Mouse (Mus musculus): ENCODE results near the gene Klhl7.
A peak's percentile ranks its signal among the peaks of the same experiment; 100 is the strongest.

Gene Klhl7

GRCm38 (mm10) chr5:24100106-24100809 is at the start of gene Klhl7:
Gene Klhl7 (plus strand): TSS chr5:24100605.
- DNase-seq (ENCODE audit: low read depth, low spot score): peak; percentile 78

GRCm38 (mm10) chr5:24051755-24052675 is 48.4 kb upstream of the Klhl7 start:
- DNase-seq (ENCODE audit: low read depth, low spot score): no peak

- DNase-seq (ENCODE audit: low read depth, low spot score): no peak
Measured at GRCm38 (mm10) chr5:24053245-24054190, 46.9 kb upstream of the Klhl7 start.

- DNase-seq (ENCODE audit: low read depth, low spot score): no peak
Measured at GRCm38 (mm10) chr5:24054382-24054781, 46.0 kb upstream of the Klhl7 start.

- DNase-seq (ENCODE audit: low read depth, low spot score): no peak
Measured at GRCm38 (mm10) chr5:24056865-24057264, 43.5 kb upstream of the Klhl7 start.

GRCm38 (mm10) chr5:24057592-24057991 is 42.8 kb upstream of the Klhl7 start:
- DNase-seq (ENCODE audit: low read depth, low spot score): no peak

- DNase-seq (ENCODE audit: low read depth, low spot score): no peak
Measured at GRCm38 (mm10) chr5:24060949-24061348, 39.5 kb upstream of the Klhl7 start.

- no peak for DNase-seq (ENCODE audit: low read depth, low spot score)
Measured at GRCm38 (mm10) chr5:24063034-24063433, 37.4 kb upstream of the Klhl7 start.

GRCm38 (mm10) chr5:24063545-24063944 is 36.9 kb upstream of the Klhl7 start:
- no peak for DNase-seq (ENCODE audit: low read depth, low spot score)

GRCm38 (mm10) chr5:24068955-24069354 is 31.4 kb upstream of the Klhl7 start:
- no peak for DNase-seq (ENCODE audit: low read depth, low spot score)

GRCm38 (mm10) chr5:24072031-24072430 is 28.4 kb upstream of the Klhl7 start:
- DNase-seq (ENCODE audit: low read depth, low spot score): no peak

GRCm38 (mm10) chr5:24076986-24077718 is 23.3 kb upstream of the Klhl7 start:
- DNase-seq (ENCODE audit: low read depth, low spot score): no peak

GRCm38 (mm10) chr5:24077739-24078306 is 22.6 kb upstream of the Klhl7 start:
- DNase-seq (ENCODE audit: low read depth, low spot score): no peak

- DNase-seq (ENCODE audit: low read depth, low spot score): no peak
Measured at GRCm38 (mm10) chr5:24078420-24079179, 21.8 kb upstream of the Klhl7 start.

GRCm38 (mm10) chr5:24080826-24081225 is 19.6 kb upstream of the Klhl7 start:
- DNase-seq (ENCODE audit: low read depth, low spot score): no peak

GRCm38 (mm10) chr5:24084835-24085234 is 15.6 kb upstream of the Klhl7 start:
- no peak for DNase-seq (ENCODE audit: low read depth, low spot score)

- DNase-seq (ENCODE audit: low read depth, low spot score): no peak
Measured at GRCm38 (mm10) chr5:24086241-24086640, 14.2 kb upstream of the Klhl7 start.

- no peak for DNase-seq (ENCODE audit: low read depth, low spot score)
Measured at GRCm38 (mm10) chr5:24086865-24087264, 13.5 kb upstream of the Klhl7 start.

- no peak for DNase-seq (ENCODE audit: low read depth, low spot score)
Measured at GRCm38 (mm10) chr5:24088451-24088850, 12.0 kb upstream of the Klhl7 start.

- no peak for DNase-seq (ENCODE audit: low read depth, low spot score)
Measured at GRCm38 (mm10) chr5:24092496-24092895, 7.9 kb upstream of the Klhl7 start.
